Mouse (Mus musculus) lung, adult 2 months (tissue): ENCODE data around the gene Cactin.

Experiments
- CTCF ChIP-seq: fragments of 200-500 bp; IDR thresholded peaks from 2 replicates; pipeline ENCODE4 v1.5.1; 2011; ENCODE audit warnings: mild to moderate bottlenecking, low read length, control low read depth; ENCODE audit not compliant: insufficient read depth
- POLR2A ChIP-seq: fragments of 200-500 bp; IDR thresholded peaks from 2 replicates; pipeline ENCODE4 v1.6.1; 2011; ENCODE audit warnings: low read depth, mild to moderate bottlenecking, control low read depth, low read length, borderline replicate concordance; ENCODE audit errors: extremely low read depth

DNA sequence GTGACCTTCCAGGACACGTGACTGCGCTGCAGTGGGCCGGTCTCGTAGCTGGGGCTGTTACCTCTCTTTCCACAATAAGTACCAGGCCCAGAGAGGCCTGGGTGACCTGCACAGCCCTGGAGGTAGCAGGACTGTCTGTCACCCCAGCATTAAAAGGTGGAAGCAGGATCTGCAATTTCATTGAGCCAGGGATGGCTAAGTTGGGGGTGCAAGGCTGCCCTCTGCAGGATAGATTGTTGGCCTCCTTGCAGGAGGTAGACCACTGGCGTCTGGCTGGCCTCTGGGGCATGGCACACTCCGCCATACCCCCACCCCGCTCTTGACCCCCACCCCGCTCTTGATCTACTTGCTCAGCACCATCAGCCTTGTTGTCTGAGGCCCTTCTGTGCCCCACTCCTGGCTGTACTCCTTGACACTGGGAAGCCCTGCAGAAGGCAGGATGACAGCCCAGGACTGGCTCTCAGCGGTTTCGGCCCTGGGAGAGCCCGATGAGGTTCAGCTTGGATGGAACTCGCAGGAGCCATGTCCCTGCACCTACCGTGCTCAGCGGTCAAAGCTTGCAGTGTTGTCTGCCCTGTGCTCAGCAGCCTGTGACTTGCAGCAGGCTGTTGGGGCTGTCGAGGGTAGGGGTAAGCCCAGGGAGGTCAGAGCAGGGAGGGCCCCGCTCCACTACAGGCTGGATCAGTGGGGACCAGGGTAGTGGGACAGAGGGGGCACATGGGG lies 4.4 kb upstream of the Cactin start:
- no peak for TF ChIP-seq POLR2A
- TF ChIP-seq CTCF = peak; percentile 61
